Mouse (Mus musculus) embryonic facial prominence, embryonic 15.5 days (tissue): Measurements from ENCODE around the gene Nes. TPM values are rescaled to one million over a fixed set of nuclear protein-coding genes. Genes with fewer than 3 reads are reported as not detected.

Source experiments
- ATAC-seq: fragments of 200-750 bp; cut with Nextera tagmentation; 2 replicates; pipeline ENCODE4 v1.8.0; 2017; ENCODE audit warnings: low read depth, moderate TSS enrichment; ENCODE audit not compliant: insufficient number of reproducible peaks, low FRiP score, low TSS enrichment
- H3K27ac ChIP-seq: fragments of 300-500 bp; sonication (generic); replicated peaks from 2 replicates; pipeline ENCODE4 v1.5.1; 2015; ENCODE audit warnings: mild to moderate bottlenecking, inconsistent platforms
- H3K27me3 ChIP-seq: fragments of 300-500 bp; sonication (generic); 2 replicates; pipeline ENCODE4 v1.6.1; 2015; ENCODE audit warnings: inconsistent platforms
- H3K36me3 ChIP-seq: fragments of 300-500 bp; sonication (generic); 2 replicates; pipeline ENCODE4 v1.6.1; 2015; ENCODE audit warnings: mild to moderate bottlenecking, inconsistent platforms
- H3K4me1 ChIP-seq: fragments of 300-500 bp; sonication (generic); 2 replicates; pipeline ENCODE4 v1.6.1; 2015; ENCODE audit warnings: inconsistent platforms
- H3K4me2 ChIP-seq: fragments of 300-500 bp; sonication (generic); replicated peaks from 2 replicates; pipeline ENCODE4 v1.6.1; 2015; ENCODE audit warnings: mild to moderate bottlenecking, inconsistent platforms
- H3K4me3 ChIP-seq: fragments of 300-500 bp; sonication (generic); replicated peaks from 2 replicates; pipeline ENCODE4 v1.5.1; 2015; ENCODE audit warnings: mild to moderate bottlenecking, inconsistent platforms
- H3K9ac ChIP-seq: fragments of 300-500 bp; sonication (generic); 2 replicates; pipeline ENCODE4 v1.6.1; 2015; ENCODE audit warnings: inconsistent platforms
- H3K9me3 ChIP-seq: fragments of 300-500 bp; sonication (generic); replicated peaks from 2 replicates; pipeline ENCODE4 v1.6.1; 2016; ENCODE audit warnings: inconsistent platforms
- WGBS: fragments of 180-500 bp; shearing (Covaris S2); methylation state at CpG from one replicate; pipeline ENCODE4 v1.1.7; 2015; 5-methylcytosine and 5-hydroxymethylcytosine counted together
- polyA plus RNA-seq: library from polyadenylated mRNA; unstranded; fragments of >200 nt; fragmentation: Nextera tagmentation; extraction: Ambion mirVana; gene quantifications from 2 replicates; pipeline ENCODE4 v1.2.1, GENCODE M21; 2015

Nes gene
- polyA plus RNA-seq, 1 experiment from 2014 or later: 41.9 TPM

DNA sequence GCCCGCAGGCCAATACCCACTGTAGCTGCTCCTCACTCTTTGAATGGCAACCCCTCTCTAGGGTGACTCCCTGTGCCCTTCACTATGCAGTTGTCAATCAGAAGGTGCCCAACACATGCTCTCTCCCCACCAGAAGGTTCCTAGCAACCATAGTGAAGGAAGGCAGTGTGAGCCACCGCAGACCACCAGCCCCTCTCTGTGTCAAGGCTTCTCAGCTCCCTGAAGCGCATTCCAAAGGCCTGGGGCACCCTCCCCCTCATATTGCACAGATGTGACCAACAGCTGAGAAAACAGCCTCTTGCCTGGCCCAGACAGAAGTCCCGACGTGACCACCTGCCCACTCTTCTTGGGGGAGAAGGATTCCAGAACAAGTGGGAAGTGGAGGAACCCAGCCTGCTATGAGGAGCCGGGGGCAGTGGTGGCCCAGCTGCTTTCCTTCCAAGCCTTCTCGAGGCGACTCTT lies 1.4 kb downstream of the Nes start:
- Histone ChIP-seq H3K4me1 (peaks cover 49% of the 10 kb centered on the region), H3K4me3 (peak overlapping the region; percentile 53), H3K27ac (peak overlapping the region; percentile 51; the same call in 1 of the 2 replicates), H3K9ac (peak overlapping the region; percentile 43; the same call in 1 of the 2 replicates), H3K4me2 (peak overlapping the region; percentile 94), H3K36me3 (0 out of 2 replicates have a peak, but pooled peaks cover 4% of the 10 kb centered on the region), H3K27me3 (peaks cover 21% of the 10 kb centered on the region), H3K9me3 (no peaks in the 10 kb centered on the region)
- 0 out of 2 replicates have a peak, but pooled peaks have one; percentile 5 for ATAC-seq
- 20% methylated on average over 8 of the region's 8 CpGs for WGBS

DNA sequence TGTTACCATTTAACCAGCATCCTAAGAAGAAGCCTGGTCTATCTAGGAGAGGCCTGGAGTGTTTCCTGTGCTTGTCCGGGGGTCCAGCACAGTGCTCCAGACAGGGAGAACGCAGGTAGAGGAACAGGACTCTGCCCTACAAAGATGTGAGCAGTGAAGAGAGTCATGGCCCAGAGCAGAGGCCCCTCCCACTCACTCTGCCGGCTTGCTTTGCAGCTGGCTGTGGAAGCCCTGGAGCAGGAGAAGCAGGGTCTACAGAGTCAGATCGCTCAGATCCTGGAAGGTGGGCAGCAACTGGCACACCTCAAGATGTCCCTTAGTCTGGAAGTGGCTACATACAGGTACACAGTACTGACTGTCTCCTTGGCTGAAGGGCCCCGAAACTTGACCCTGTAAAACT lies 1.9 kb downstream of the Nes start:
- H3K27ac ChIP-seq: 0 out of 2 replicates have a peak overlapping the region, but pooled peaks have one; percentile 51

GRCm38 (mm10) chr3:87973593-87974380 lies 2.9 kb downstream of the Nes start:
- Histone ChIP-seq H3K9ac (no peak overlapping the region; the same call in none of the 2 replicates), H3K27me3 (peaks cover 17% of the 10 kb centered on the region), H3K36me3 (0 out of 2 replicates have a peak, but pooled peaks cover 4% of the 10 kb centered on the region), H3K4me1 (peaks cover 49% of the 10 kb centered on the region), H3K9me3 (no peaks in the 10 kb centered on the region), H3K27ac (no peak overlapping the region; the same call in 1 of the 2 replicates), H3K4me2 (peak overlapping the region; percentile 94), H3K4me3 (peak overlapping the region; percentile 53)
- WGBS: 47% methylated on average over 14 of the region's 14 CpGs
- ATAC-seq: no peak

More for the DNA sequence above, 1.9 kb downstream of the Nes start:
- H3K9me3 ChIP-seq: no peaks in the 10 kb centered on the region
- H3K36me3 ChIP-seq: 0 out of 2 replicates have a peak, but pooled peaks cover 4% of the 10 kb centered on the region
- peak overlapping the region; percentile 94 for H3K4me2 ChIP-seq
- peaks cover 49% of the 10 kb centered on the region for H3K4me1 ChIP-seq
- peaks cover 21% of the 10 kb centered on the region for H3K27me3 ChIP-seq
- WGBS: 24% methylated on average over 5 of the region's 5 CpGs
- ATAC-seq: no peak
- peak overlapping the region; percentile 53 for H3K4me3 ChIP-seq
- H3K9ac ChIP-seq: peak overlapping the region; percentile 19; the same call in 1 of the 2 replicates

DNA sequence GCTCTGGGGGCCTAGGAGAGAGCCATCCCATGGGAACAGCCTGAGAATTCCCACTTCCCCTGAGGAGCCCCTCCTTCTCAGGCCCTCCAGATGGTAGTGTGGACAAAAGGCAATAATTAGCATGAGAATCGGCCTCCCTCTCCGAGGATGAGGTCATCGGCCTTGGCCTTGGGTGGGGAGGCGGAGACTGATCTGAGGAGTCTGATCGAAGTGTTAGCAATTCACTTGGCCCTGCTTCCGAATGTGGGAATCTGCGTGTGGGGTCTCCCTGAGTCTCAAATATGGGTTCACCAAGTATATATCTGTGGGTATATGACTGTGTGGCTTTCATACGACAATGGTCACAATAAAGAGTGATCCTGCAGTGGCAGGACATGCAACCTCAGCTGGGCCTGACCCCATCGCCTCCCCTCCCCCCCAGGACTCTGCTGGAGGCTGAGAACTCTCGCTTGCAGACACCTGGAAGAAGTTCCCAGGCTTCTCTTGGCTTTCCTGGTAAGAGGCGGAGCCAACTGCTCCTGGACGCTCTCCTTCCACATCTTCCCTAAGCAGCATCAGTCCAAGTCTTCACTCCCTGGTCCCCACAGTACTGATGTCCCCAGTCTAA lies 3.6 kb downstream of the Nes start:
- Histone ChIP-seq H3K9ac (no peak overlapping the region), H3K4me1 (peaks cover 49% of the 10 kb centered on the region), H3K4me2 (peak overlapping the region; percentile 94; the same call in 1 of the 2 replicates), H3K27ac (no peak overlapping the region), H3K9me3 (no peaks in the 10 kb centered on the region), H3K4me3 (peak overlapping the region; percentile 53; the same call in 1 of the 2 replicates), H3K36me3 (0 out of 2 replicates have a peak, but pooled peaks cover 4% of the 10 kb centered on the region), H3K27me3 (peaks cover 17% of the 10 kb centered on the region)
- no peak for ATAC-seq
- 30% methylated on average over 12 of the region's 12 CpGs for WGBS

DNA sequence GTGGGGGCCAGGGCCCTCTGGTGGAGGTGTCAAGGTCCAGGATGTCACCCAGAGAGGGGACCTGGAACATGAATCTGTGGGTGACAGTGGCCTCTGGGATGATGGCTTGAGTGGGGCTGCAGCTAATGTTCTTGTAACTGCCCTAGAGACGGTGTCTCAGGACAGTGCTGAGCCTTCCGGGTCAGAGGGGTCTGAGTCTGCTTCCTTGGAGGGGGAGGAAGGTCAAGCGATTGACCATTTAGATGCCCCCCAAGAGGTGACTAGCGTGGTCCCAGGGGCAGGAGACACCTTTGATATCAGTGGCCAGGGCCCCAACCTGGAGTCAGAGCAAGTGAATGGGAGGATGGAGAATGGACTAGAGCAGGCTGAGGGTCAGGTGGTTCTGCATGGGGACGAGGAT lies 8.6 kb downstream of the Nes start:
- Histone ChIP-seq H3K4me3 (no peak overlapping the region), H3K27ac (no peak overlapping the region), H3K9ac (no peak overlapping the region), H3K9me3 (no peaks in the 10 kb centered on the region), H3K4me2 (no peak overlapping the region), H3K36me3 (0 out of 2 replicates have a peak, but pooled peaks cover 4% of the 10 kb centered on the region), H3K4me1 (peaks cover 30% of the 10 kb centered on the region), H3K27me3 (no peaks in the 10 kb centered on the region)
- no peak for ATAC-seq
- WGBS: 76% methylated on average over 5 of the region's 5 CpGs

DNA sequence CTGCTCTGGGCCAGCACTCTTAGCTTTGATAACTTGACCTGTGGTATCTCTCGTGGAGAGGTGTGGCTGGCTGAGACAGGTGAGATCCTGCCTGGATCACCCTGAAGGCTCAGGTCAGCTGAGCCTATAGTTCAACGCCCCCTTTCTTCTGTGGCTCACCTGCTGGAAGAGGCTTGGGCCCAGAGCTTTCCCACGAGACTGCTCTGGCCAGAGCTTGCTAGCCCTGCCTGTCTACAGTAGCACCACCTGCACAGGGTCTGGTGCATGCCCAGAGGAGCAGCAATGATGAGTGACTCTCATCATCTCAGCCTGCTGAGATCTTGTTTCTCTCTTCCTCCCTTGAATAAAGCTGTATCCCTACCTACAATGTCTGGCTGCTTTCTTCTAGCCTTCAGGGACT lies 9.2 kb downstream of the Nes start:
- 47% methylated on average over 3 of the region's 3 CpGs for WGBS
- Histone ChIP-seq H3K4me3 (no peak overlapping the region), H3K27ac (no peak overlapping the region), H3K9ac (no peak overlapping the region), H3K9me3 (no peaks in the 10 kb centered on the region), H3K27me3 (no peaks in the 10 kb centered on the region), H3K4me2 (no peak overlapping the region), H3K4me1 (peaks cover 31% of the 10 kb centered on the region), H3K36me3 (0 out of 2 replicates have a peak, but pooled peaks cover 4% of the 10 kb centered on the region)
- no peak for ATAC-seq

DNA sequence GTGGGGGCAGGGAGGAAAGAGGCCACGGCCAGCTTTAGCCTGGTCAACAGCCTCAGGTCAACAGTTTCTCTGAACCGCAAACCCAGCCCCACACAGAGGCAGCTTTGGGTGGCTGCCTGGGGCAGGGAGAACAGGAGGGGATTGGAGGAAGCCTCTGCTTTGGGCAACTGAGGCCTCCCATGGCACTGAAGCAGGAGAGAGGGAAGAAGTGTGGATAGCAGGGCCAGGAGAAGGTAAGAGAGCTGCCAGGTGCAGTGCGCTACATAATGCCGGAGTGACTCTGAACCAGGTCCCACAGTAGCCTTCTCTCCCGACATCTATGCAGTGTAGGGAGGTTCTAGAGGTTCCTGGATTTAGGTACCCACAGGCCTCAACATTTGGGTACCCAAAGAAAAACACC lies 9.8 kb downstream of the Nes start:
- H3K4me1 ChIP-seq: peaks cover 37% of the 10 kb centered on the region
- no peaks in the 10 kb centered on the region for H3K9me3 ChIP-seq
- H3K4me3 ChIP-seq: no peak overlapping the region
- no peak overlapping the region for H3K9ac ChIP-seq
- H3K4me2 ChIP-seq: no peak overlapping the region
- WGBS: 61% methylated on average over 5 of the region's 5 CpGs
- no peak for ATAC-seq
- no peaks in the 10 kb centered on the region for H3K27me3 ChIP-seq
- H3K27ac ChIP-seq: no peak overlapping the region
- 0 out of 2 replicates have a peak, but pooled peaks cover under 1% of the 10 kb centered on the region for H3K36me3 ChIP-seq

- no peak overlapping the region for H3K4me2 ChIP-seq
- H3K9ac ChIP-seq: no peak overlapping the region
- no peak for ATAC-seq
- H3K27me3 ChIP-seq: no peaks in the 10 kb centered on the region
- no peak overlapping the region for H3K27ac ChIP-seq
- no peaks in the 10 kb centered on the region for H3K36me3 ChIP-seq
- H3K4me1 ChIP-seq: peaks cover 43% of the 10 kb centered on the region
- no peaks in the 10 kb centered on the region for H3K9me3 ChIP-seq
- H3K4me3 ChIP-seq: no peak overlapping the region
- 80% methylated on average over 6 of the region's 6 CpGs for WGBS
Measured at GRCm38 (mm10) chr3:87981214-87981760, 10.4 kb downstream of the Nes start.

DNA sequence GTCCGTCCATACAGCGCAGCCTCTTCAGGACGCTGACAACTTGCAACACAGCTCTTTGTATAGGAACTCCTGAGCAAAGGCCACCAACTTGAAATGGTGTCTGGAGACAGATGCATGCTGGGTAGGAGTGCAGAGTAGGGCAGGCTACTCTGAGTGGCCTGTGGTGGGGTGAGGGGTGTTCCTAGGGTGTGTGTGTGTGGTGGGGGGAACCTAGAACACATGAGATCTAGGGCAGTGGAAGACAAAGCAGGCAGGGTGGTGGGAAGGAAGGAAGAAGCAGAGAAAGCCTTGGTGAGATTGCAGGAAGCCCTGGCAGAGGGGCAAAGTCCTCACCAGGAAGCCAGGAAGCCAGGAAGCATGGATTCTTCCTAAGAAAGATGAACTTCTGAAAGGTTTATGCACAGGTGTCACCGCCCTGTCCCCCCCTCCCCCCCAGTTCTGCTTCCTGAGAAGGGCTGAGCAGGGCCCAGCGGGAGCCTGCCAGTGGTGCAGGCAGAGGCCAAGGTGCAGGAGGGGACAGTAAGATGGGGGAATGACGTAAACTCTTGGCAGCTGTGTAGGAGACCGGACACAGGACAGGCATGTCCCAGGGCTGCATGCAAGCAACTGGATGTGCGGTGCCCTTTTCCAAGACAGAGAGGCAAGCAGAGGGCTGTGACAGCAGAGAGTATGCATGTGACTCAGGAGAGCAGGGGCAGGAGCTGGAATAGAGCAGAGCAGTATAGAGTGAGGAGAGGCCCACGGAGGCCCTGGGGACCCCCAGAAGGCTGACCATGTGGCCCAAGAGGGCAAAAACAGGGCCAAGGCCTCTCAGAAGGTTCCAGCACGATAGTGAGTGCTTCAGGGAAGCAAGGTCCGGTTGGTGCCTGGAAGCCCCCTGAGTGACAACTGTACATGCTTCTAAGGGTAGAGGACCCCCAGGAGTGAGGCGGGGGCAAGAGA lies 11.3 kb downstream of the Nes start:
- peaks cover 51% of the 10 kb centered on the region for H3K4me1 ChIP-seq

DNA sequence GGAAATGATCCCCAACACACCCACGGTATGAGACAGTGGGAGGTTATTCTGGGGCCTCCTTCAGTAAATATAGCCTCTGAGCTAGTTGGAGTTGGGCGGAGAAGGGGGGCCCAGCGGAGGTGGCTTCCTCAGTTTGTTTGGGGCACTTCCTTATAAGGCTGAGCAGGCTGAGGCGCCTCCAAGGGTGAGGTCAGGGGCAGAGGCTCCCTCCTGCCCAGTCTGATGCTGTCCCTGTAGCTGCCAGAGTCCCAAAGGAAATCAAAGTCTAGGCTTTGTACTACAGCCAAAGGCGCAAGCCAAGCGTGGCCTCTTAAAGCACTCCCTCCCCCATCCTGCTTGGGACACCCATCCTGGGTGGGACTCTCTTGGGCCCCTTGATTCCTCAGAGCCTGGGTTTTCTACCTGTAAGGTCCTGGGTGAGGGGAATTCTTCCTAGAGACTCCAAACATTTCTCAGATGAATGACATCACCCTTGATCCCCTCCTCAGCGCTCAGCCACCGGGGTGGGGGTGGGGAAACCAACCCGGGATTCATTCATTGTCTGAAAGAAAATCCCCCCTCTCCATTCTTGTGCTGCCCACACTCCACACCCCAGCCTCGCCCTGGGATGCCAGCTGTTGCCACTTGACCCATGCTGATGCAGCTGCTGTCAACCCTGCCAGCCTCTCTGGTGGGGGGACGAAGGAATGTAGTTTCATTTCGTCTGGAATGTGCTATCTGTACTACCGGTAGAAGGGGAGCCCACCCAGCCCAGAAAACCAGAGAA lies 12.1 kb downstream of the Nes start:
- Histone ChIP-seq H3K27ac (peak overlapping the region; percentile 87), H3K4me1 (peaks cover 59% of the 10 kb centered on the region), H3K4me3 (peak overlapping the region; percentile 12; the same call in 1 of the 2 replicates), H3K9me3 (no peaks in the 10 kb centered on the region), H3K27me3 (no peaks in the 10 kb centered on the region), H3K36me3 (no peaks in the 10 kb centered on the region), H3K9ac (0 out of 2 replicates have a peak overlapping the region, but pooled peaks have one; percentile 12), H3K4me2 (peak overlapping the region; percentile 35)
- ATAC-seq: peak; percentile 22; the same call in 1 of the 2 replicates
- 6% methylated on average over 13 of the region's 13 CpGs for WGBS

More for the DNA sequence above, 11.3 kb downstream of the Nes start:
- no peaks in the 10 kb centered on the region for H3K9me3 ChIP-seq
- H3K36me3 ChIP-seq: no peaks in the 10 kb centered on the region
- no peak for ATAC-seq
- H3K27ac ChIP-seq: peak overlapping the region; percentile 87
- WGBS: 46% methylated on average over 12 of the region's 12 CpGs
- H3K4me3 ChIP-seq: no peak overlapping the region
- H3K4me2 ChIP-seq: peak overlapping the region; percentile 35
- no peaks in the 10 kb centered on the region for H3K27me3 ChIP-seq
- H3K9ac ChIP-seq: no peak overlapping the region
